Mouse (Mus musculus) thymus, postnatal 36 days (tissue): ENCODE data around the gene Cfap46.
"Not testable (repeated sequence)": the region's sequence is repeated elsewhere in the genome, so short reads cannot be mapped to it uniquely, and the experiment has no call there.

ENCODE experiments used
- DNase-seq, 2 experiments: peaks; one replicate each; pipeline ENCODE4 v3.0.0; 2022; ENCODE audit warnings: mixed read lengths in 2 of 2

Cfap46 gene

GRCm38 (mm10) chr7:139659901-139660300 is 23.7 kb downstream of the Cfap46 start:
- DNase-seq, result not testable (repeated sequence)

- DNase-seq, result no peak
Observed at GRCm38 (mm10) chr7:139649698-139650097, 33.9 kb downstream of the Cfap46 start.

GRCm38 (mm10) chr7:139648107-139648824 is 35.4 kb downstream of the Cfap46 start:
- DNase-seq, result peak; percentile 82 to 89

- no peak for DNase-seq
Observed at GRCm38 (mm10) chr7:139633393-139633792, 50.2 kb downstream of the Cfap46 start.

- no peak for DNase-seq
Observed at GRCm38 (mm10) chr7:139625156-139625555, 58.5 kb downstream of the Cfap46 start.

- DNase-seq, result no peak
Observed at GRCm38 (mm10) chr7:139622568-139622967, 61.0 kb downstream of the Cfap46 start.

GRCm38 (mm10) chr7:139615767-139616766 is 67.5 kb downstream of the Cfap46 start:
- peak; percentile 13 to 32 for DNase-seq

GRCm38 (mm10) chr7:139610328-139610727 is 73.3 kb downstream of the Cfap46 start:
- DNase-seq, result no peak

GRCm38 (mm10) chr7:139595862-139596261 is 87.8 kb downstream of the Cfap46 start:
- DNase-seq, result no peak

GRCm38 (mm10) chr7:139595311-139595710 is 88.3 kb downstream of the Cfap46 start:
- DNase-seq, result no peak

GRCm38 (mm10) chr7:139591311-139591710 is 92.3 kb downstream of the Cfap46 start:
- DNase-seq, result no peak

- peak; percentile 14 for DNase-seq
Observed at GRCm38 (mm10) chr7:139590302-139590701, 93.3 kb downstream of the Cfap46 start.

- no peak for DNase-seq
Observed at GRCm38 (mm10) chr7:139587919-139588318, 95.7 kb downstream of the Cfap46 start.

GRCm38 (mm10) chr7:139585183-139585821 is 98.3 kb downstream of the Cfap46 start:
- no peak for DNase-seq

GRCm38 (mm10) chr7:139584221-139585175 is 99.1 kb downstream of the Cfap46 start:
- no peak for DNase-seq

GRCm38 (mm10) chr7:139583094-139583737 is 100.4 kb downstream of the Cfap46 start:
- no peak for DNase-seq

- DNase-seq, result no peak
Observed at GRCm38 (mm10) chr7:139582595-139582994, 101.0 kb downstream of the Cfap46 start, which contains the start of gene Nkx6-2. Gene Nkx6-2 (minus strand): TSS chr7:139582797.

GRCm38 (mm10) chr7:139581801-139582571 is 101.6 kb downstream of the Cfap46 start:
- no peak for DNase-seq

GRCm38 (mm10) chr7:139580851-139581775 is 102.5 kb downstream of the Cfap46 start:
- no peak for DNase-seq
